Mouse (Mus musculus) bone marrow macrophage, adult 2 months (primary cell): ENCODE data around the gene Tmem207.

Experiments
- CTCF ChIP-seq: IDR thresholded peaks from 2 replicates; pipeline ENCODE4 v1.5.1; 2012; ENCODE audit warnings: low read depth, mild to moderate bottlenecking, low read length, moderate library complexity
- POLR2A ChIP-seq: IDR thresholded peaks from 2 replicates; pipeline ENCODE4 v1.6.1; 2012; ENCODE audit warnings: mild to moderate bottlenecking, low read depth, low read length, borderline replicate concordance

DNA sequence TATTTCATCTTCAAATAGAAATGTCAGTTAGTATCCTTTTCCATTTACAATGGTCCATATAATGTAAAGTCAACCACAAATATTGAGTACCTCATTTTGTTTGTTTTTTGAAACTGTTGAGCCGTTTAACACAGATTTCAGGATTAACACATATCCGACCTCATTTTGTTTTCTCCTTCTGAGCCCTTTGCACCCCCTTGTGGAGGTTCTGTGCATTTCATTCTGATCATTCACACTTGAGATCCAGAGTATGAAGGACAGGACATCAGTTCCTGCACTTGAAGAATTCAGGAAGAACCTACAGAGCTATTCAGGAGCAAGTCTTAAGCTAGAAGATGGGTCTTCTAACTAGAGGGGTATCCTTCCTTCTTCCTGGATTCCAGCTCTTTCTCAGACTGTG lies 7.0 kb downstream of the Tmem207 start:
- no peak for TF ChIP-seq CTCF
- no peak for TF ChIP-seq POLR2A
